Mouse (Mus musculus) adrenal gland, adult 18-20 months (tissue): ENCODE measurements around the gene Reg4. TPM values are rescaled to one million over a fixed set of nuclear protein-coding genes. Genes with fewer than 3 reads are reported as not detected.

Source experiments
- DNase-seq, 2 experiments: peaks; one replicate each; pipeline ENCODE4 v3.0.0; 2021 to 2022; ENCODE audit warnings: low spot score in 2 of 2
- long read RNA-seq, 2 experiments: library from polyadenylated mRNA; stranded (forward); transcript quantifications; one replicate each; pipeline ENCODE4 v2.0.0; 2021
- total RNA-seq, 2 experiments: library from RNA; stranded (reverse); gene quantifications; 1 replicate in 1 of 2; 2 replicates in 1 of 2; pipeline ENCODE4 v1.2.3; 2021

Reg4 gene
- total RNA-seq = not detected
- long read RNA-seq, experiment 1 = 0 reads
- long read RNA-seq, experiment 2 = 0 reads

- DNase-seq = no peak
Measured at GRCm38 (mm10) chr3:98221856-98222255, at the start of gene Reg4. Gene Reg4 (plus strand): TSS chr3:98222156.

DNA sequence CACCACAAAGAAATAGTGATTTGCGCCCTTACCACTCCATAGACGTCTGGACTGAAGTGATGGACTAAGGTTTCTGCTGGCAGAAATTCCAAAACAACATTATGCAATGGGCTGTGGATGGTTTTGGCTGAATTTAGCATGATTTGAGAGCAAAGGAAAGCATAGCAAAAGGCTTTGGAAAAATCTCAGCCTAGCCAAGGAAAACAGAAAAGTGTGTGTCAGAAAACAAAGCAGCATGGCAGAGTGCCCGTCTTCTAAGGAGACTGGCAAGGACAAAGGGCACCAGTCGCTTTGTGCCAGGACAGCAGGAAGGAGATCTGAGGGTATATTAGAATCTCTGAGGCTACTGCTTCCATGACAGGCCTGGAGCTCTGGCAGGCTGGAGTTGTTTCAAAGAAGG, 43.6 kb upstream of the Reg4 start:
- no peak for DNase-seq

DNA sequence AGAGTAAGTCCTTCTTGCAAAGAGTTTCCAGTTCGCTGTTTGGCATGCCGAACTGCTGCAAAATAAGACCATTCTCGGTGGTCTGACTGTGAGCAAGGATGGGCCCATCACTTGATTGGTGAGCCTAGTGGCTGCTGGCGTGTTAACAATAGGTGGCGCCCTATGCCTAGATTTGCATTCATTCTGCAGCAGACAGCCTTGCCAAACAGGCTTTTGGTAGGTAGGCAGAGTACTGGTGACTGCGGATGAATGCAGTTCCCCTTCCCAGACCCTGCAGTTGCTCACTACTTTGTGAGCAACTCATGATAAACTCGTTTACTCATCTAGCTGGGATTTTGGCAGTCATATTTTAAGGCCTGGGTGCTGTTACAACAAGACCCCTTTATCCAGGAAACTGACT, 41.2 kb upstream of the Reg4 start:
- DNase-seq = peak in 1 of 2 experiments; percentile 28

DNA sequence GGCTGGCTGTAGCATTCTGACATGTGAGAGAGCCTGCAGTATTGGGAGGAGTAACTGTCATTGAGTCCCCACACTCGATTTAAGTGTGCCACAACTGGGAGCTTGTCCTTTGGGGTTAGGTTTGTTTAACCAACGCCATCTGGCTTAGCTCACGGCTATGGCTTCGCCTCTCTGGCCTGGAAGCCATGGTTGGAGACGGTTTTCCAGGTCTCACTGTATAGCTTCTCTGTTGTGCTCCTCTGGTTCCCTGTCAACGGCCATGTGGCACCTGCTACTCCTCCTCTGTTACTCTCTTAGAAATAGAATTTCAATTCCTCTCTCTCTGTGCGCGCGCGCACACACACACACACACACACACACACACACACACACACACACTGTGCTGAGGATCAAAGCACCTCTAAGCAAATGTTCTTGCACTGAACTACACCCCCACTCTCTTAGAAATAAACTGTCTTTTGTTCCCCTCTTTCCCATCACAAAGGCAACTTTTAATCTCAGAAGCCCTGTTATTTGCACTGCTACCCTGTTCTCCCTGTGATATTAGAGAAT, 36.7 kb upstream of the Reg4 start:
- no peak for DNase-seq

GRCm38 (mm10) chr3:98187777-98188176, 34.2 kb upstream of the Reg4 start:
- DNase-seq = no peak

DNA sequence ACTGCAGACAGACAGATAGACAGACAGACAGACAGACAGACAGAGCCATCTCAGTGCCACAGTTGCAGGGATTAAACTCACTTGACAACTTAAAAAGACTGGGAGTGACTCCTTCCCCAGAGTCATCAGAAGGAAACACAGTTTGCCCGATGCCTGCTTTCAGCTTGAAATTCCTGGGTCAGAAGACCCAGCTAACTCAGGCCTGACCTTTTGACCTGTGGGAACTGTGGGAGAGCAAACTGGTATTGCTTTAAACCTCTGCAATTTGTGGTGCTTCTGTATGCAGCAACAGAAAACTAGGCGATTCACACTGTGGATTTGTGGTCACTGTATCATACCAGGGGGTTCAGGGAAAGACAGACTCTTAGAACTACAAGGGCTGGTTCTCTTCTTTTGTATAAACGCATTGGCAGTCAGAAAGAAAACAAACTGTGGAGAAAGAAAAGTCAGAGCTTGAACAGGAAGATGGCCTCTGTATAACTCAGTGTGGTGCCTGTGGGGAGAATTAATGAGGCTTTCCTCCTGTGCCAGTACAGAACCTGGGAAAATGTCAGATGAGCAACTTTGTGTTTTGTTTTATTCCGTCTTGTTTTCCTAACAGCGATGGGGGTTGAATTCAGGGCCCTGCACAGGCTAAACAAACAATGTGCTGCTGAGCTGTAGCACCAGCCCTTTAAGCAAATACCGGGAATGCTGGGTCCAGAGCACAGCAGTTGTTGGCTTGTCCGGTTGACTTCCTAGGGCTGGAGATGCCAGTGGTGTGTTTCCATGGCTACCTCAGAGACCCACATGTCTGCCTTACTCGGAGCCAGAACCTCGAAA, 24.0 kb upstream of the Reg4 start:
- no peak for DNase-seq

GRCm38 (mm10) chr3:98199747-98200146, 22.2 kb upstream of the Reg4 start:
- no peak for DNase-seq

GRCm38 (mm10) chr3:98203282-98203681, 18.7 kb upstream of the Reg4 start:
- no peak for DNase-seq

DNA sequence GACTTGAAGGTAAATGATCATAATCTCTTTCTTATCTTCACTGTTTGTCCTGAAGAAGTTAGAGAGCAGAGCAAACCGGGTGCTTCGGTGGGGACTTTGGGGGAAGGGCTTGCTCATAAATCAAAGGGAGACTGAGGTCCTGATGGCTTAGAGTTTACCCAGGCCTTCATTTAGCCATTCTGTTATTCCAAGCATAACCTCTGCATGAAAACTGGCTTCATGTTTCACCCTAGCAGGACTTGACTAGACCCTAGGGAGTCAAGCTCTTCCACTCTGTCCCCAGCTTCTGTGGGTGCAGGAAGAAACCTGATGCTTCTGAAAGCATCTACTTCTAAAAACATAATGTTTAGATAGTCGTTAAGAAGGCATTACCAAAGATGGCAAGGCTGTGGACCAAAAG, 15.0 kb upstream of the Reg4 start:
- DNase-seq = no peak

GRCm38 (mm10) chr3:98209161-98209560, 12.8 kb upstream of the Reg4 start:
- DNase-seq = no peak

DNA sequence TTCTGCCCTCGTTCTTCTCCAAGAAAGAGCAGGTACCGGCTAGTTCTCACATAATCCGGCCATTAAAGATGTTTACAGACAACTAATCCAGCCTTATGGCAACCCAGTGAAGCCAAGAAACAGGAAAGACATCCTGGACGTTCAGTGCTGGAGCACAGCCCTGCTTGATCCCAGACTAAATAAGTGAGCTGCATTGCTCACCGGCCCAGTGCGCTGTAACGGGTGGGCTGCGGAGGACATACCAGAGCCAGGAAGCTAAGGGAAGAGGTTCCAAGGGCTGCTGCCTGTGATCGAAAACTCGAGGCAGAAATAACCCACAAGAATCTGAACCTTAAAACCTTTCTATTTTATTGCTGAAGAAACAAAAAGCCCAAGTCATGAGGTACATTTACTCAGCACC, 11.1 kb upstream of the Reg4 start:
- no peak for DNase-seq

DNA sequence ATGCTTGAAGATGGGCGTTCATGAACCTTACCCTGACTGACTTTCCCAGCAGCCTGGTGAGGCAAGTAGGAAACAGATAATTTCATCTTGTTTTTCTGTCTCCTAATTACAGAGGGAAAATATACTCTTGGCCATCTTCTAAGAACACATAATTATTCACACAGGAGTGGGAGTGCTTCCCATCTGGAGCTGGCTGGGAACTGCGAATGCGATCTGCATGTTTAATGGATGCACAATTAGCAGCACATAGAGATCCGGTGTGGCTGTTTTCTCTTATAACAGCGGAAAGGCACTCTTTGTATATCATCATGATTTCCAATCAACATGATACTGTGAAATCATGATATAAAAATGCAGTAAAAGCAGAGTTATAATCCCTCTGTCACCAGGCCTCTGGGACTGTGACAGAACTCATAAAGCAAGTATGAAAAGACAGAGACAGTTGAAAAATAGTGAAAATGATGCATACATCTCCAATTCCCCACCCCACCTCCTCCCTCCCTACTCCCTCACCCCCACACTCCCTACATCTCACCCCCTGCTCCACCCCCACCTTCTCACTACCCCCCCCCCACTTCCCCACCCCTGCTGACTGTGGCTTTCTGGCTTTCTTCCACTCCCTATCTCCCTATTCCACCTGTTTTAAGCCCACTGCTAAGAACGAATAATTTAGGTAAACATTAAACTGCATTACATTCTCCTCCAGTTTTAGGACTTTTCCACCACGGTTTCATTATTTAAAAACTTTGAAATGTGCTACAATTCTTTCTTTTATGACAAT, 10.5 kb upstream of the Reg4 start:
- no peak for DNase-seq

DNA sequence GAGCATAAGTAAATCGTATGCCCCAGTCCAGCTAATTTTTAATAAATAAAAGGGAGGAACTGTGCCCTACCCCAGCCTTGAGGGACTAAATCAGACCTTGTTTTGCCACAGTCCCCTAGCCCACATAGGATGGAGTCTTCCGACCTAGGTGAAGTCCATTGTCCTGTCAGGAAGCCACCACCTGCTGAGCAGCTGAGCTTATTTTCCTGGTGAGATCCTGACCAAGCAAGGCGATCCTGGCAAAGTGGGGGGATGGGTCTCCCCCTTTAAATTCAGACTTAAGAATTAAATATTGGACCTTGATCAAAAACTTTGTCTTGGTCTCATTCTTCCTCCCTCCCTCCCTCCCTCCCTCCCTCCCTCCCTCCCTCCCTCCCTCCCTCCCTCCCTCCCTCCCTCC, 5.7 kb upstream of the Reg4 start:
- DNase-seq = no peak

DNA sequence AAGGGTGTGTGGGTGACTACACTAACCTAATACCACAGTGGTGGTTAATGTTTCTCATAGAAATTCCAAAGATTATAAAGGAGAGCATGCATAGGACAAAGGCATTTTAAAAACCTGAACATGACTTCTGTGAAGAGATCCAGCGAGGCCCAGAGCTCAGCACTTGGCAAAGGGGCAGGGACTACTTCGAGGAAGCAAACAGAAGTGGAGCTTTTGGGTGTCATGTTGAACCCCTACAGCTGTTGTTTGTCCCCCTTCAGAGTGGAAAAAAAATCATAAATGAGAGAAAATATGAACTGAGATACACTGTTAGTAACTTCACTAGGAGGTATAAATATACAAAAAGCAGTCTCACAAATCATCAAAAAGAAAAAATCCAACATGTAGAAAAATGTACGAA, 1.3 kb downstream of the Reg4 start:
- DNase-seq = no peak

DNA sequence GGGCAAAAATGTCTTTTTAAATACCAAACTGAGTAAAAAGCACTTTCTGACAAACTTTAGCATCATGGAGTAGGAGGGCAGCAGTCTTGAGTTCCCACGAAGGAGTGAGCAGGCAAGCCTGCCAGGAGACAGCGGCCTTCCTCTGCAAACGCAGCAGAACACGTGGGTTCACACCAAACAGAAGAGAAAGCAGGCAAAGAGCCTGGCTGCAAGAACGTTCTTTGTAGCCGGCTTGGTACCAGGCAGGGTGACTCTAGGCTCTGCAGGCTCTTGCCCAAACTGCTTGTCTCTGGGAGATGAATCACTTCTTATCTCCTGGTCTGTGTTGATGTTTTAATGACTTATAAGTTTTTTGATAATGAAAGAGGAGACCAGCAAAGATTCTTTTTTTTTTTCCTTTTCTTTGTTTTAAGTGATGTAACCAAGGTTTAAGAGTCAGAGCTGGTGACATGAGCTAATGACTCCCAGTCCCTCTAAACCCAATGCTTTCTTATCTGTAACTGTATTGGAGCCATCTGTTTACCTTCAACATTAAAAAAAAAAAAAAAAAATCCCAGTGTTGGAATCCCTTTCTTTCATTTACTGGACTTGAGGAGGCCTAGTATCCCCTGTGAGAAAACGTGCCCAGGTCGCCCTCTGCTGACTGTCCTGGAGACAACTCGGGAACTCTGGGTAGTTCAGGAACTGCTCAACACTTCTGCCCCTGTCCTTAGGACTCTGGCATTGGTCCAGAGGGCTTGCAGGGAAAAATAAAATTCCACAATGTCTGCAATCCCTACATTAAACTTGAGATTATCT, 2.0 kb downstream of the Reg4 start:
- peak; percentile 37 to 48 for DNase-seq

- DNase-seq = no peak
Measured at GRCm38 (mm10) chr3:98224975-98225374, 3.0 kb downstream of the Reg4 start.

GRCm38 (mm10) chr3:98225746-98226145, 3.8 kb downstream of the Reg4 start:
- DNase-seq = no peak

- DNase-seq = peak; percentile 74 to 79
Measured at GRCm38 (mm10) chr3:98226988-98227610, 5.1 kb downstream of the Reg4 start.

- DNase-seq = no peak
Measured at GRCm38 (mm10) chr3:98227763-98228162, 5.8 kb downstream of the Reg4 start.

GRCm38 (mm10) chr3:98229943-98230342, 8.0 kb downstream of the Reg4 start:
- no peak for DNase-seq

GRCm38 (mm10) chr3:98233504-98233903, 11.5 kb downstream of the Reg4 start:
- no peak for DNase-seq
